Mouse (Mus musculus): ENCODE results near the gene Nr5a1. TPM values are rescaled to one million over a fixed set of nuclear protein-coding genes. Genes with fewer than 3 reads are reported as not detected.

Gene Nr5a1
- polyA plus RNA-seq, 1 experiment from 2014 or later = not detected

Other genes starting within 250 kb of the Nr5a1 start
- 107 and 108 TPM in 2 replicates for gene Nek6, start 202.9 kb downstream of the Nr5a1 start, polyA plus RNA-seq (2014; fragmentation: Nextera tagmentation; extraction: Ambion mirVana)
- gene Psmb7, start 70.5 kb downstream of the Nr5a1 start, polyA plus RNA-seq (2014; fragmentation: Nextera tagmentation; extraction: Ambion mirVana) = 352 and 366 TPM in 2 replicates
- gene Nr6a1, start 213.1 kb upstream of the Nr5a1 start, polyA plus RNA-seq (2014; fragmentation: Nextera tagmentation; extraction: Ambion mirVana) = 1.3 TPM in 2 replicates
- 2.7 and 3.4 TPM in 2 replicates for gene Olfml2a, start 217.4 kb upstream of the Nr5a1 start, polyA plus RNA-seq (2014; fragmentation: Nextera tagmentation; extraction: Ambion mirVana)